Mouse (Mus musculus) ES-E14 (cell line): ENCODE data around the gene Ttc27.

Experiments used
- CHD2 ChIP-seq: IDR thresholded peaks from 2 replicates; pipeline ENCODE4 v1.6.1; 2014; ENCODE audit warnings: mild to moderate bottlenecking, low read depth, low read length, inconsistent platforms
- HCFC1 ChIP-seq: IDR thresholded peaks from 2 replicates; pipeline ENCODE4 v1.6.1; 2012; ENCODE audit warnings: low read length, inconsistent platforms, borderline replicate concordance; ENCODE audit not compliant: insufficient read depth
- MAFK ChIP-seq: IDR thresholded peaks from 2 replicates; pipeline ENCODE4 v1.6.1; 2014; ENCODE audit warnings: mild to moderate bottlenecking, low read depth, low read length, inconsistent platforms; ENCODE audit not compliant: insufficient read depth

GRCm38 (mm10) chr17:74866565-74867507 lies 149.3 kb downstream of the Ttc27 start:
- TF ChIP-seq HCFC1 (no peak), MAFK (no peak), CHD2 (no peak)
